Mouse (Mus musculus): Measurements from ENCODE around the gene Dph1. TPM values are rescaled to one million over a fixed set of nuclear protein-coding genes. Genes with fewer than 3 reads are reported as not detected.

Gene Dph1
- polyA plus RNA-seq, 1 experiment from 2014 or later: 22.5 TPM

- no peaks in the 10 kb centered on the region for H3K27me3 ChIP-seq (replicated peaks; ENCODE audit: control insufficient read depth, insufficient read depth, low read length)
- H3K4me2 ChIP-seq (ENCODE audit: low read depth, low read length): no peak overlapping the region
- no peak overlapping the region for H3K9ac ChIP-seq (ENCODE audit: low read depth, low read length)
- H3K9me3 ChIP-seq (ENCODE audit: control insufficient read depth, low read length): no peaks in the 10 kb centered on the region
- H3K4me1 ChIP-seq (ENCODE audit: control insufficient read depth, insufficient read depth, low read length): peaks cover 27% of the 10 kb centered on the region
- DNase-seq (ENCODE audit: low spot score) (no peak), ATAC-seq (ENCODE audit: low read depth) (no peak)
- H3K36me3 ChIP-seq (ENCODE audit: control insufficient read depth, insufficient read depth, low read length): no peaks in the 10 kb centered on the region
- H3K27ac ChIP-seq (replicated peaks; ENCODE audit: low read depth, low read length): no peak overlapping the region
- WGBS: 43% methylated on average over 6 of the region's 6 CpGs
- H3K4me3 ChIP-seq (ENCODE audit: low read depth, low read length): no peak overlapping the region
Measured at GRCm38 (mm10) chr11:75210755-75211154, 19.7 kb upstream of the Dph1 start.

- no peak overlapping the region for H3K27ac ChIP-seq (replicated peaks; ENCODE audit: low read depth, low read length)
- ATAC-seq (ENCODE audit: low read depth) (no peak), DNase-seq (ENCODE audit: low spot score) (no peak)
- H3K9ac ChIP-seq (ENCODE audit: low read depth, low read length): no peak overlapping the region
- H3K4me1 ChIP-seq (ENCODE audit: control insufficient read depth, insufficient read depth, low read length): peaks cover 27% of the 10 kb centered on the region
- no peaks in the 10 kb centered on the region for H3K36me3 ChIP-seq (ENCODE audit: control insufficient read depth, insufficient read depth, low read length)
- no peak overlapping the region for H3K4me3 ChIP-seq (ENCODE audit: low read depth, low read length)
- H3K9me3 ChIP-seq (ENCODE audit: control insufficient read depth, low read length): no peaks in the 10 kb centered on the region
- WGBS: 66% methylated on average over 4 of the region's 4 CpGs
- no peaks in the 10 kb centered on the region for H3K27me3 ChIP-seq (replicated peaks; ENCODE audit: control insufficient read depth, insufficient read depth, low read length)
- no peak overlapping the region for H3K4me2 ChIP-seq (ENCODE audit: low read depth, low read length)
Measured at GRCm38 (mm10) chr11:75210093-75210492, 19.1 kb upstream of the Dph1 start.

DNA sequence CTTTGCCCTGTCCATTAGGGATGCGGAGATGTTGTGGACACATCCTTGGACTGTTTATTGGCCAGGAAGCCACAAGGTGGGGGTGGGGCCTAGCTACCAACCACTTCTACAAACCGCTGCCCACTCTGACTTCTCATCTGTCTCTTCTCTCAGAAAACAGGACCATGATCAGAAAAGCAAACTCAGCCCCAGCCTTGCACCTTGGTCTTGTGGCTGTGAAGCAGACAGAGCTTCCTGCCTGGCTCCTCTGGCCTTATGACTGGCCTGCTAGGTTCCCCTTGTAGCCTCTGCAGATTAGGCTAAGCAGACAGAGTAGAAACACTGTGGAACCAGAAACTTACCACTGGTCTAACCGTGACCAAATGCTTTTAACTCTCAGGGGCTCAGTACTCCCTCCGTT, 18.3 kb upstream of the Dph1 start:
- Histone ChIP-seq H3K27ac (replicated peaks; ENCODE audit: low read depth, low read length) (no peak overlapping the region), H3K4me1 (ENCODE audit: control insufficient read depth, insufficient read depth, low read length) (peaks cover 27% of the 10 kb centered on the region), H3K9ac (ENCODE audit: low read depth, low read length) (no peak overlapping the region), H3K4me2 (ENCODE audit: low read depth, low read length) (no peak overlapping the region), H3K36me3 (ENCODE audit: control insufficient read depth, insufficient read depth, low read length) (no peaks in the 10 kb centered on the region), H3K9me3 (ENCODE audit: control insufficient read depth, low read length) (no peaks in the 10 kb centered on the region), H3K27me3 (replicated peaks; ENCODE audit: control insufficient read depth, insufficient read depth, low read length) (no peaks in the 10 kb centered on the region), H3K4me3 (ENCODE audit: low read depth, low read length) (no peak overlapping the region)
- no peak for DNase-seq (ENCODE audit: low spot score)
- ATAC-seq (ENCODE audit: low read depth): no peak
- 69% methylated on average over 4 of the region's 4 CpGs for WGBS

GRCm38 (mm10) chr11:75206347-75206746, 15.3 kb upstream of the Dph1 start:
- H3K36me3 ChIP-seq (ENCODE audit: control insufficient read depth, insufficient read depth, low read length): no peaks in the 10 kb centered on the region
- no peaks in the 10 kb centered on the region for H3K27me3 ChIP-seq (replicated peaks; ENCODE audit: control insufficient read depth, insufficient read depth, low read length)
- no peak overlapping the region for H3K9ac ChIP-seq (ENCODE audit: low read depth, low read length)
- WGBS: 66% methylated on average over 4 of the region's 4 CpGs
- peaks cover 11% of the 10 kb centered on the region for H3K4me1 ChIP-seq (ENCODE audit: control insufficient read depth, insufficient read depth, low read length)
- DNase-seq (ENCODE audit: low spot score) (no peak), ATAC-seq (ENCODE audit: low read depth) (no peak)
- no peak overlapping the region for H3K4me2 ChIP-seq (ENCODE audit: low read depth, low read length)
- no peak overlapping the region for H3K27ac ChIP-seq (replicated peaks; ENCODE audit: low read depth, low read length)
- no peak overlapping the region for H3K4me3 ChIP-seq (ENCODE audit: low read depth, low read length)
- no peaks in the 10 kb centered on the region for H3K9me3 ChIP-seq (ENCODE audit: control insufficient read depth, low read length)

DNA sequence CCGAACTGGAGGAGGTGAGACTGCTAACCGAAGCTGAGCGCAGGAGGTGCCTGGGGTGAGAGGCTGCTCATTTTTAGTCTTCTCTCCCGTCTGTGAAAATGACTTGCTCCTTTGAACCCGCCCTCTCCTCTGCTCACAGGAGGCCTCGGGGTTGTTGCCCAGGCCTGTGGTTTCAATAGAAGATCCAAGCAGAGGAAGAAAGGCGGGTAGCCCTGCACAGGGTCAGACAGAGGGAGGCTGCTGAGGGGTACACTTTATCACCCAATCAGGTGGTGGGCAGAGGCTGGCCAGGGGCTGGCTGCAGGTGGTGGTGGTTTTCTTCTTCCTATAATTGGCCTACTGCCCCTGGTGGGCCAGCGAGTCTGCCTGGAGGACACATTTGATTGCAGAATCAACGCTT, 13.4 kb upstream of the Dph1 start:
- no peaks in the 10 kb centered on the region for H3K27me3 ChIP-seq (replicated peaks; ENCODE audit: control insufficient read depth, insufficient read depth, low read length)
- no peak overlapping the region for H3K9ac ChIP-seq (ENCODE audit: low read depth, low read length)
- DNase-seq (ENCODE audit: low spot score): no peak
- H3K4me2 ChIP-seq (ENCODE audit: low read depth, low read length): no peak overlapping the region
- 47% methylated on average over 9 of the region's 9 CpGs for WGBS
- no peak for ATAC-seq (ENCODE audit: low read depth)
- H3K9me3 ChIP-seq (ENCODE audit: control insufficient read depth, low read length): no peaks in the 10 kb centered on the region
- H3K4me1 ChIP-seq (ENCODE audit: control insufficient read depth, insufficient read depth, low read length): peaks cover 6% of the 10 kb centered on the region
- no peak overlapping the region for H3K27ac ChIP-seq (replicated peaks; ENCODE audit: low read depth, low read length)
- H3K36me3 ChIP-seq (ENCODE audit: control insufficient read depth, insufficient read depth, low read length): no peaks in the 10 kb centered on the region
- H3K4me3 ChIP-seq (ENCODE audit: low read depth, low read length): no peak overlapping the region

DNA sequence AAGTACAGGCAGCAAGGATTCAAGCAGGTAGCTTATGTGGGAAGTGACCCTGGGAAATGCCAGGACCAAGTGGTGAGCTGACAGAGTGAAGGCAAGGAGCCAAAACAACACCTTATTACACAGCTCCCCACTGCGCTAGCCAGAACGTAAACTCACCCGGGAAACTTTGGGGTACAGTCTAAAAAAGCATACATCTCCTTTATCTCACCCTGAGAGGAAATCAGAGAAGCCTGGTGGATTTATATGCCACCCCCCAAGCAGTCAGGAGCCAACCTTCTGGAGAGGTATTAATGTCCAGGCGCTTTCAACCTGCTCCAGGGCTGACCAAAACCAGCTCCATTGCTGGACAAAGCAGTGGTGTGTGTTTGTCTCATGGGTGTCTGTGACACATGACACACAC, 12.9 kb upstream of the Dph1 start:
- H3K27me3 ChIP-seq (replicated peaks; ENCODE audit: control insufficient read depth, insufficient read depth, low read length): peaks cover 2% of the 10 kb centered on the region; the same call in 1 of the 2 replicates
- H3K4me2 ChIP-seq (ENCODE audit: low read depth, low read length): no peak overlapping the region
- H3K9me3 ChIP-seq (ENCODE audit: control insufficient read depth, low read length): no peaks in the 10 kb centered on the region
- ATAC-seq (ENCODE audit: low read depth) (no peak), DNase-seq (ENCODE audit: low spot score) (no peak)
- WGBS: 72% methylated on average over 4 of the region's 4 CpGs
- no peak overlapping the region for H3K9ac ChIP-seq (ENCODE audit: low read depth, low read length)
- H3K27ac ChIP-seq (replicated peaks; ENCODE audit: low read depth, low read length): no peak overlapping the region
- H3K4me3 ChIP-seq (ENCODE audit: low read depth, low read length): no peak overlapping the region
- H3K36me3 ChIP-seq (ENCODE audit: control insufficient read depth, insufficient read depth, low read length): no peaks in the 10 kb centered on the region
- peaks cover 6% of the 10 kb centered on the region for H3K4me1 ChIP-seq (ENCODE audit: control insufficient read depth, insufficient read depth, low read length)

DNA sequence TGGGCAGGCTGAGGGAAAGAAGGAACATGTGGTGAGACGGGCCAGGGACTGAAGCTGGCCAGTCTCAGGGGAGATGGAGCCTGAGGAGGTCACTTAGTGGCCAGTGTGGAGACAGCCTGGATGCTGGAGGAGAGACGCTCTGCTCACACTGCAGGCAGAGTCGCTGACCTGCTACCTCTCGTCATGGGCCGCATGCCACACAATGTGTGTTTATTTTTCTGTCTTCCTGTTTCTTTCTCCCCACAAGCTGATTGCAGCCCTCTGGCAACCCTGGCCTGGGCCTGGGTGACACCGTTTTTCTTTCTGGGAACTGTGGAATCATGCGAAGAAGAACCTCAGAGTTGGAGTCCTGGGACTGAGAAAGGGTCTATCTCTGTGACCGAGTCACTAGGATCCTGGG, 10.7 kb upstream of the Dph1 start:
- Histone ChIP-seq H3K27me3 (replicated peaks; ENCODE audit: control insufficient read depth, insufficient read depth, low read length) (peaks cover 16% of the 10 kb centered on the region), H3K9me3 (ENCODE audit: control insufficient read depth, low read length) (no peaks in the 10 kb centered on the region), H3K27ac (replicated peaks; ENCODE audit: low read depth, low read length) (no peak overlapping the region), H3K9ac (ENCODE audit: low read depth, low read length) (no peak overlapping the region), H3K4me2 (ENCODE audit: low read depth, low read length) (no peak overlapping the region), H3K36me3 (ENCODE audit: control insufficient read depth, insufficient read depth, low read length) (no peaks in the 10 kb centered on the region), H3K4me1 (ENCODE audit: control insufficient read depth, insufficient read depth, low read length) (peaks cover 6% of the 10 kb centered on the region), H3K4me3 (ENCODE audit: low read depth, low read length) (no peak overlapping the region)
- DNase-seq (ENCODE audit: low spot score) (no peak), ATAC-seq (ENCODE audit: low read depth) (no peak)
- WGBS: 52% methylated on average over 8 of the region's 8 CpGs

DNA sequence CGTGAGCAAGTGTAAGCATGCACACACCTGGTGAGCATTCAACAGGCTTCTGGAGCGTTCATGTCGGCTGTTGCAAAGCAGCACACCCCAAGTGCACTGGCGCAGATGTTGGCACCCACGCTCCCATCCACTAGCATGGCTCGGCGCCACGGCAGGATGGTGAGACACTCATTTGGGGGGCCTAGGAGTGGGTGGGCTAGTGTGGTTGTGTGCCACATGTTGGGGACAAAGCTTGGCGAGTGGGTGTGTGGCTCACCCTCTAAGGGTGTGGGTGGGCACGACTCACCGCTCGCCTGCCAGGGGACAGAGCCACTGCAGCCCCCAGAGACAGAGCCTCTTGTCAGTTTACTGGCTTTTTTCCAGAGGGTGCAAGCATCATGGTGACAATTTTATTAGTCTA, 9.9 kb upstream of the Dph1 start:
- Histone ChIP-seq H3K9ac (ENCODE audit: low read depth, low read length) (no peak overlapping the region), H3K4me3 (ENCODE audit: low read depth, low read length) (no peak overlapping the region), H3K27ac (replicated peaks; ENCODE audit: low read depth, low read length) (no peak overlapping the region), H3K4me2 (ENCODE audit: low read depth, low read length) (no peak overlapping the region), H3K27me3 (replicated peaks; ENCODE audit: control insufficient read depth, insufficient read depth, low read length) (peaks cover 24% of the 10 kb centered on the region), H3K9me3 (ENCODE audit: control insufficient read depth, low read length) (no peaks in the 10 kb centered on the region), H3K36me3 (ENCODE audit: control insufficient read depth, insufficient read depth, low read length) (no peaks in the 10 kb centered on the region), H3K4me1 (ENCODE audit: control insufficient read depth, insufficient read depth, low read length) (peaks cover 6% of the 10 kb centered on the region)
- 84% methylated on average over 12 of the region's 12 CpGs for WGBS
- DNase-seq (ENCODE audit: low spot score): no peak
- ATAC-seq (ENCODE audit: low read depth): no peak

DNA sequence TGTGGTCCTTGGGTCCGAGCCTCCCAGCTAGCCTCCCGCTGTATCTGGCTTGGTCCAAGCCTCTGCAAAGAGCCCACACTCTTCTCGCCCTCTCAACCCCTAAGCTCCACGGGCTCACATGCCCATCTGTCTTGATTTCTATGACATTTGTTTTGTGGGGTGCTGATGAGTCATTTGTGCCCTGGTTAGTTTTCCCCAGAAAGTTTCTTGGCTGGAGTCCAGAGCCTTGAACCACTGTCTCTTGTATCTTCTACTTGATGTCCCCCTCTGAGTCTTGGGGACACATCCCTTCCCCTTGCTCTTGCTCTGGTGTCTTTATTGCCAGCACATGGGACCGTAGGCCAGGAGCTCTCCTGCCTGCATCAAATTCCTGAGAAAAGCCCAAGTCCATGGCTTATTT, 8.9 kb upstream of the Dph1 start:
- Histone ChIP-seq H3K9ac (ENCODE audit: low read depth, low read length) (no peak overlapping the region), H3K4me3 (ENCODE audit: low read depth, low read length) (no peak overlapping the region), H3K4me1 (ENCODE audit: control insufficient read depth, insufficient read depth, low read length) (peaks cover 9% of the 10 kb centered on the region), H3K4me2 (ENCODE audit: low read depth, low read length) (no peak overlapping the region), H3K27ac (replicated peaks; ENCODE audit: low read depth, low read length) (no peak overlapping the region), H3K36me3 (ENCODE audit: control insufficient read depth, insufficient read depth, low read length) (no peaks in the 10 kb centered on the region), H3K9me3 (ENCODE audit: control insufficient read depth, low read length) (no peaks in the 10 kb centered on the region), H3K27me3 (replicated peaks; ENCODE audit: control insufficient read depth, insufficient read depth, low read length) (peaks cover 33% of the 10 kb centered on the region)
- ATAC-seq (ENCODE audit: low read depth) (no peak), DNase-seq (ENCODE audit: low spot score) (no peak)
- 75% methylated on average over 5 of the region's 5 CpGs for WGBS

Data from embryonic facial prominence, embryonic 14.5 days (tissue).